Mouse (Mus musculus): ENCODE measurements around the gene Tyw1.

The Tyw1 gene

DNA sequence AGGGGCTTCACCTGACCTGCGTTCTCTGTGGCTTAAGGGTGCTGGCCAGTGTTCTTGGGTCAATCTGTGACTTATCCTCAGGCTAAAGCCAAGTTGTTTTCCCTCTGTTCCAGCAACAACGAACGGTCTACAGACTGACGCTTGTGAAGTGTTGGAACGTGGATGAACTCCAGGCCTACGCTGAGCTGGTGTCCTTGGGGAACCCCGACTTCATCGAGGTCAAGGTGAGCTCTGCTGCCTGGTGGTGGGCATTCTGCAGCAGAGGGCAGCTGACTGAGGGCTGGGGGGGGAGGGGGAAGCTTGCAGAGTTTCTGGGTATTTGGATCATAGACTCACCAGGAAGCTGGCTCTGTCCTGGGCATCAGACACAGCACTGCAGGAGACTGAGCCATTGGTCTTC lies 70.1 kb downstream of the Tyw1 start:
- ChIA-PET POLR2A (no interaction called here), CTCF (interaction anchor here in 1 of 4 experiments (0.7 kb wide), 1 partner anchor 7 kb away, joined by 3 read pairs; no protein-coding TSS in a partner anchor)

GRCm38 (mm10) chr5:130327615-130328263 lies 72.3 kb downstream of the Tyw1 start:
- POLR2A ChIA-PET, result interaction anchor here in 1 of 4 experiments (0.9 kb wide), 1 partner anchor 11 kb away, joined by 3 read pairs; no protein-coding TSS in a partner anchor
- CTCF ChIA-PET, result interaction anchor here in 1 of 4 experiments (0.5 kb wide), 1 partner anchor 32 kb away, joined by 11 read pairs; no protein-coding TSS in a partner anchor

DNA sequence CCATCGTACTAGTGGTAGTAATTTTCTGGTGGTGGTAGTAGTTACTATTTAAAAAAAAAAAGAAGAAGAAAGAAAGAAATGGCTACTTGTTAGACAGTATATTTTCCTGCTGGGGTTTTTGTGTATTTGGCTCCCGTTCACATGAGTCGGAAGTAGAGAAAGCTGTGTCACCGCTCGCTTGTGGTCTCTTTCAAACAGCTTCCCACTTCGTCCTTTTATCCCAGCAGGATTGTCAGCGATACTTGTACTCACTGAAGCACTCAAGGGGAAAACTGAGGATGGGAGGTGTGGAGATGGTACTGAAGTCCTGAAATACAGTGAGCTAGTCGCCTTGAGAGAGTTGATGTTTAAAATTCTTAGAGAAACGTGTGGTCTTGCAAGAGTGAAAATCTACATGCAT lies 72.9 kb downstream of the Tyw1 start:
- ChIA-PET POLR2A (interaction anchor here in 1 of 4 experiments (0.8 to 1.5 kb wide), 3 partner anchors 18 to 74 kb away, joined by 3 read pairs; no protein-coding TSS in a partner anchor), CTCF (no interaction called here)

GRCm38 (mm10) chr5:130329889-130330288 lies 74.5 kb downstream of the Tyw1 start:
- ChIA-PET POLR2A (interaction anchor here in 2 of 4 experiments (0.8 to 1.9 kb wide), 3 partner anchors 10 to 73 kb away, joined by 3 to 4 read pairs (median 3); no protein-coding TSS in a partner anchor), CTCF (interaction anchor here in 1 of 4 experiments (0.6 kb wide), 1 partner anchor 13 kb away, joined by 3 read pairs; no protein-coding TSS in a partner anchor)

GRCm38 (mm10) chr5:130330801-130331200 lies 75.4 kb downstream of the Tyw1 start:
- ChIA-PET POLR2A (no interaction called here), CTCF (no interaction called here)

DNA sequence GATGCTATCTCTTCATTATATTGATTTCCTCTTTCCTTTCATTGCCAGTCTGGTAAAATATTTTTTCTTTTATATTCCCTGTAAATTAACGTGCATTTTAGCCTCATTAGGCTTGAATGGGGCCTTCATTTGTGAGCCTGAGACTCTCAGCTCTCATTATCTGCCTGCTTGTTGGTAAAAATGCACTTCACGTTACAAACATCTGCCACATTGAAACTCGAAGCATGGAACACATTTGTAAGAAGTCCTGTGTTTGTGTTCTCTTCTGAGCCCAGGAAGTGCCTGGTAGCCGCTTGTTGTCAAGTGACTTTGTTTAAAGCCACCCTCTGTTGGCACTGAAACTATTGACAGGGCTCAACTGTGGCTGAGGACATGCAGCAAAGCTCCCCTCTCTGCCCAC lies 75.8 kb downstream of the Tyw1 start:
- CTCF ChIA-PET, result interaction anchor here in 1 of 4 experiments (0.6 kb wide), 1 partner anchor 1318 kb away, joined by 3 read pairs; no protein-coding TSS in a partner anchor

GRCm38 (mm10) chr5:130333566-130333965 lies 78.1 kb downstream of the Tyw1 start:
- CTCF ChIA-PET, result interaction anchor here in 3 of 4 experiments (0.7 to 1.2 kb wide), 3 partner anchors 24 to 59 kb away, joined by 3 to 9 read pairs (median 4); no protein-coding TSS in a partner anchor
- POLR2A ChIA-PET, result interaction anchor here in 2 of 4 experiments (0.9 to 1.2 kb wide), 2 partner anchors 9 to 12 kb away, joined by 3 to 4 read pairs; no protein-coding TSS in a partner anchor

More for the DNA sequence above, 75.8 kb downstream of the Tyw1 start:
- POLR2A ChIA-PET, result interaction anchor here in 1 of 4 experiments (0.6 kb wide), 1 partner anchor 71 kb away, joined by 3 read pairs; no protein-coding TSS in a partner anchor

- CTCF ChIA-PET, result interaction anchor here in 1 of 4 experiments (1.0 kb wide), 1 partner anchor 29 kb away, joined by 3 read pairs; no protein-coding TSS in a partner anchor
- POLR2A ChIA-PET, result interaction anchor here in 2 of 4 experiments (0.9 to 1.2 kb wide), 2 partner anchors 9 to 12 kb away, joined by 3 to 4 read pairs; no protein-coding TSS in a partner anchor
Observed at GRCm38 (mm10) chr5:130333971-130334370, 78.6 kb downstream of the Tyw1 start.

DNA sequence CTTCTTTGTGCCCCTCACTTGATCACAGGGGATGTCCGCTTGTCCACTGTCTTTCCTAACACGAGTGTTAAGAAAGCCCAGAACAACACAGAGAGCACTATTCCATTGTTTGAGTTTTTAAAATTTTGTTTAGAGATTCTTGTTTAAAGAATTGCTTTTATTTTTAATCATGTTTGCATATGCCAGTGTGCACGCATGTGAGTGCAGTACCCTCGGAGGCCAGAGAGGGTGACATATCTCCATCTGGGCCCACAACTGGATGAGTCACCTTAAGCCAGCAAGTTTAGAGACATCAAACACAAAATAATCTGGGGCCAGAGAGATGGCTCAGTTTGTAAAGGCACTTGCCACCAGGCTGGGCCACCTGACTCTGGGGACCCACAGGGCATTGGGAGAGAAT lies 80.0 kb downstream of the Tyw1 start:
- ChIA-PET CTCF (no interaction called here), POLR2A (no interaction called here)

GRCm38 (mm10) chr5:130340656-130341055 lies 85.2 kb downstream of the Tyw1 start:
- POLR2A ChIA-PET, result interaction anchor here in 2 of 4 experiments (1.1 to 1.8 kb wide), 3 partner anchors 11 to 85 kb away, joined by 3 to 4 read pairs (median 4); partner anchors contain the start of genes Sbds (in 1 of the 2) and Tyw1 (in 1 of the 2)

DNA sequence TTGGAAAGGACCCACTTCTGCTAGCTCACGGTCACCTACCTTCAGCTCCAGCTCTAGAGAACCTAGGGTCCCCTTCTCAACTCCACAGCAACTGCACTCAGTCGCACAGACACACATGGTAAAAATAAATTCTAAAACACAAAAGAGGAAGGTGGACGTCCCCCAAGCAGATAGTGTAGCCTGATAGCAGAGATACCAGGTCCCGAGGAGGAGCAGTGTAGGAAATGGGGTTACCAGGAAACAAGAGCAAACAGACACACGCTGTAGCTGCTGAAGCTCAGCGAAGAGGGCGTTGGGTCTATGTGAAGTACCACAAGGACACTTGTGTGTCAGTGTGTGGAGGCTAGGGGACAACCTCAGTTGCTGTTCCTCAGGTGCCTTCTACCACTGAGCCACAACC lies 89.6 kb downstream of the Tyw1 start:
- CTCF ChIA-PET, result interaction anchor here in 2 of 4 experiments (0.5 to 0.6 kb wide), 2 partner anchors 49 kb away, joined by 3 to 5 read pairs; no protein-coding TSS in a partner anchor
- POLR2A ChIA-PET, result interaction anchor here in 3 of 4 experiments (0.5 to 1.0 kb wide), 4 partner anchors 11 to 36 kb away, joined by 3 to 4 read pairs (median 3); no protein-coding TSS in a partner anchor

More at GRCm38 (mm10) chr5:130340656-130341055, 85.2 kb downstream of the Tyw1 start:
- CTCF ChIA-PET, result interaction anchor here in 1 of 4 experiments (0.5 kb wide), 1 partner anchor 560 kb away, joined by 3 read pairs; no protein-coding TSS in a partner anchor

DNA sequence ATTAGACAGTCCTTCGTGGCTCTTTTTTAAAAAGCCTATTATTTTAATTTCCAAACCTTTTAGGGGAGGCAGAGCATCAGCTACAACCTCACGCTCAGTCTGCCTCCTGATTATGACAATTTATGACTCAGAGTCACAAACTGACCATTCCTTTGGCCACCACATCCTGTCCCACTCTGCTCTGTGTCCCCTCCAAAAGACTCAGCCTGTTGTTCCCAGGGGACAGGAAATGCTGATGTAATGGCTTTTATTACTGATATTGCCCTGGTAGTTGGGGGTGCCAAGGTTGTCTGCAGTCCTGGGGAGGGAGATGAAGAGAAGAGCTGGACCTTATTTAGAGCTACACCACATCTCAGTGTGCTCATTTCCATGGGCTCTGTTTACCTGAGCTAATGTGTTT lies 90.5 kb downstream of the Tyw1 start:
- CTCF ChIA-PET, result no interaction called here
- POLR2A ChIA-PET, result interaction anchor here in 2 of 4 experiments (0.6 to 1.3 kb wide), 4 partner anchors 8 to 118 kb away, joined by 3 to 6 read pairs (median 4); no protein-coding TSS in a partner anchor

DNA sequence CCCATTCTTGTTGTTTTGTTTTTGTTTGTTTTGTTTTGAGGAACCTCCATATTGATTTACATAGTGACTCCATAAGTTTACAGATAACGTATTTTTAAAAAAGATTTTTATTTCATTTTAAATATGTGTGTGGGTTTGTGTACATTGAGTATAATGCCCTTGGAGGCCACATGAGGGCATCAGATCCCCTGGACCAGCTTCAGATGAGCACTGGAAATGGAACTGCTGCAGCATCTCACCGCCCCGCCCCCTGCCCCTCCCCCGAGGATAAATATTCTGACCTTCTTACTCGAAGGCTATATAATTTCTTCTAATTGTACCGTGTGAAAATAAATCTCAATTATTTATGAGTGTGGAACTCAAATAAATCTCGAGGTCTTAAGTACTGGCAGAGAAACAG lies 99.8 kb downstream of the Tyw1 start:
- CTCF ChIA-PET, result interaction anchor here in 3 of 4 experiments (0.5 to 1.4 kb wide), 5 partner anchors 14 to 458 kb away, joined by 3 to 4 read pairs (median 3); no protein-coding TSS in a partner anchor

DNA sequence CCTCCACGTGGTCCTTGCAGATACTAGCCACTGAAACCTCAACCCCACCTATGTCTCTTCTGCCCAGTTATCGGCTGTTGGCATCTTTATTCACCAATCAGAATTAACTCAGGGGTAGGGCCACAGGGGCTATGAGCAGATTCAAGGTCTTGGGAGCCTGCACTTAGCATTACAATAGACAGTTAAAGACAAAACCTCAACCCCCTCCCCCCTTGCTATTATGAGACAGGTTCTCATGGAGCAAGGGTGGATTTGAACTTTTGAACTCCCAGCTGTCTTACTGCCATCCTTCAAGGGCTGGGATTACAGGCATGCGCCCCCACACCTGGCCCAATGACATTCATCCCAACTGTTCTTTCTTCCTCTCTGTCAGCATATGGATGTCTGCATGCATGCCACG lies 107.7 kb downstream of the Tyw1 start:
- ChIA-PET POLR2A (interaction anchor here in 2 of 4 experiments (1.1 to 1.3 kb wide), 2 partner anchors 106 to 107 kb away, joined by 3 read pairs; no protein-coding TSS in a partner anchor), CTCF (interaction anchor here (0.6 to 1.1 kb wide), 5 partner anchors 30 to 490 kb away, joined by 3 to 5 read pairs (median 4); no protein-coding TSS in a partner anchor)

More for the DNA sequence above, 99.8 kb downstream of the Tyw1 start:
- POLR2A ChIA-PET, result interaction anchor here in 1 of 4 experiments (0.6 kb wide), 1 partner anchor 28 kb away, joined by 3 read pairs; no protein-coding TSS in a partner anchor

DNA sequence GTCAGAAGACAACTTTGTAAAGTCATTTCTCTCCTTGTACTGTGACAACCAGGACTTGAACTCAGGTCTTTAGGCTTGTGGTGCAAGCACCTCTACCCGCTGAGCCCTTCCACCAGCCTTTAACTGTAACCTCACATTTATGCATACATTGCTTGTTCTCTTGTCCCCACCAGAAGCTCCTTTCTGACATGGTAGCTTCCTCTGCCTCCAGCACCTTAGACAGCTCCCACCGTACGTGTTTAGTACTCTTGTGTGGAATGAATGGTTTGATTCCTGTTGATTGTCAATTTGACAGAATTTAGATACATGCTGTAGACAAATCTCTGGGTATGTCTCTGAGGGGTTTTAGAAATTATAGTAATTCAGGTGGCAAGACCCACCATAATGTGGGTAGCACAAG lies 108.4 kb downstream of the Tyw1 start:
- CTCF ChIA-PET, result interaction anchor here (0.6 to 1.1 kb wide), 6 partner anchors 30 to 490 kb away, joined by 3 to 5 read pairs (median 4); no protein-coding TSS in a partner anchor

GRCm38 (mm10) chr5:130368236-130368635 lies 112.8 kb downstream of the Tyw1 start:
- CTCF ChIA-PET, result interaction anchor here in 1 of 4 experiments (0.7 kb wide), 1 partner anchor 43 kb away, joined by 3 read pairs; no protein-coding TSS in a partner anchor
- POLR2A ChIA-PET, result interaction anchor here in 1 of 4 experiments (0.9 to 1.3 kb wide), 2 partner anchors 72 to 111 kb away, joined by 3 to 4 read pairs; no protein-coding TSS in a partner anchor

More for the DNA sequence above, 108.4 kb downstream of the Tyw1 start:
- POLR2A ChIA-PET, result interaction anchor here in 3 of 4 experiments (0.6 to 1.3 kb wide), 4 partner anchors 107 to 430 kb away, joined by 3 to 8 read pairs (median 4); partner anchors contain the start of gene Vkorc1l1 (in 1 of the 3)

DNA sequence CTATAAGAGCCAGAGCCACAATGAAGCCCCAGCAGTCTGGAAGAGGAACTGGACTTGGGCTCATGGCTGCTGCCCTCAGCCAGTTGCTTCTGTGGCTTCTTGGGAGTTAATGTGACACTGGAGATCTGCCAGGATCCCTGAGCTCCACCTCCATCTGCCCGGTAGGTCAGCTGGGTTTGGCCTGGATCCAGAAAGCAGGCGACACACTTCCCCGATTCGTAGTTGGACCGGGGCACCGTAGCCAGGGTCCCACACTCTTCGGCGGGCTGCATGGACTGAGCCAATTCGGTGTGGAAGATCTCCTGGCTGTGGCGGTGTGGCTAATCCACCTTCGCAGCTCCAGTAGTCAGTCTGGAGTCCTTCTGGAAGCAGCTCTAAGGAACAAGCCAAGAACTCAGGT lies 113.8 kb downstream of the Tyw1 start, which contains the start of gene Caln1:
Gene Caln1, plus strand, starts transcription at position 219 of the 400 bp plus-strand sequence.
- ChIA-PET POLR2A (no interaction called here), CTCF (interaction anchor here in 1 of 4 experiments (0.6 kb wide), 1 partner anchor 16 kb away, joined by 4 read pairs; no protein-coding TSS in a partner anchor)

- CTCF ChIA-PET, result no interaction called here
- POLR2A ChIA-PET, result no interaction called here
Observed at GRCm38 (mm10) chr5:130375411-130375810, 120.0 kb downstream of the Tyw1 start.

Data from embryonic stem cell, embryonic (primary cell).